In the genomic region with DNA sequence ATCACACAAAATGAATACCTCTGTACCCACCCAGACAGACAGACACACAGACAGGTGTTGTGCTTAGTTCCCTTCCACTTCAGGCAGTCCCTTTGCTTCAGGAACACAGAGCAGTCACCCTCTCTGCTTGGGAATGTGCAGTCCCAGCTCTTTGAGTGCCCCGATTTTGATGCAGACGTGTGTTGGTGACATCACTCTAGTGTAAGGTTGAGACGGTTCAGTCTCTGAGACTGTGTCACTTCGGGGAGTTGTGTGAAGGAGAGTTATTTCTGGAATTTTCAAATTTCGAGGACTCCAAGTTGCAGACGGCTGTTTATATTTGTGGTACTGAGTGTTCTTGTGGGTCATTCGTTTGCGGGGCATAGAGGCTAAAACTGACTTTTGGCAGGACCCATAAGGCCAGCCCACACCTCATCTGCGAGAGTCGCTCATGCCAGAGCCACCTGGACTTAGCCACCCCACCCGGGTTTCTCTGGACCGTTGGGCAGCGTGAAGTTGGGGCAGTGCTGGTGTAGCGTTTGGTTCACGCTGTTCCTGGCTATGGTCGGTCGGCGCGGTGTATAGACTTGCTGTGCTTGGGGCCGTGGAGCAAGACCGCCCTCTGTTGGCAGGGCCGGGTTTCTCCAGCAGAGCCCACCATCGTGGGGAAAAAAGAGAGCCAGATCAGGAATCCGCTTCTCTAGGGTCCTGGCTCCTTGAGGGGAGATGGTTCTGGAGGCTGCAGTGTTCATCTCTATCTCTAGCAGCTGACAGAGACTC, we compare ENCODE assay signal across 8 mouse cellular contexts. TPM values are rescaled to one million over a fixed set of nuclear protein-coding genes. Genes with fewer than 3 reads are reported as not detected.
DNase-seq lines count a peak whose midpoint lies in the region; ATAC-seq and TF ChIP-seq lines count a peak whose summit lies in the region.

No protein-coding gene starts in this region.

- peaks cover 11% of the 10 kb centered on the region for H3K4me1 ChIP-seq in G1E (ENCODE audit: insufficient read depth, low read depth, low read length)
- H3K4me1 ChIP-seq in forebrain, postnatal 0 days (ENCODE audit: insufficient read depth) = no peaks in the 10 kb centered on the region
- peaks cover 7% of the 10 kb centered on the region; the same call in 1 of the 2 replicates for H3K4me1 ChIP-seq in lung, embryonic 16.5 days (replicated peaks; ENCODE audit: control insufficient read depth, insufficient read depth, low read length)

- peak; percentile 87 for TF ChIP-seq CTCF in G1E (IDR thresholded peaks at IDR 0.05; ENCODE audit: low read depth, low read length)
- TF ChIP-seq CTCF in forebrain, postnatal 0 days (IDR thresholded peaks at IDR 0.05; ENCODE audit: low read depth) = peak; percentile 83
- peak; percentile 97 for TF ChIP-seq CTCF in layer of hippocampus, adult 2 months (conservative IDR thresholded peaks at IDR 0.05)

- no peaks in the 10 kb centered on the region for H3K9me3 ChIP-seq in G1E (replicated peaks)
- H3K9me3 ChIP-seq in forebrain, postnatal 0 days (ENCODE audit: low read length) = no peaks in the 10 kb centered on the region
- H3K9me3 ChIP-seq in lung, embryonic 16.5 days (ENCODE audit: control insufficient read depth, low read length) = no peaks in the 10 kb centered on the region

- no peaks in the 10 kb centered on the region for H3K36me3 ChIP-seq in G1E (replicated peaks)
- H3K36me3 ChIP-seq in forebrain, postnatal 0 days (ENCODE audit: insufficient read depth) = no peaks in the 10 kb centered on the region
- no peaks in the 10 kb centered on the region for H3K36me3 ChIP-seq in lung, embryonic 16.5 days (ENCODE audit: control insufficient read depth, insufficient read depth, low read length)

- no peak overlapping the region for H3K9ac ChIP-seq in forebrain, postnatal 0 days
- H3K9ac ChIP-seq in lung, embryonic 16.5 days (ENCODE audit: low read length) = peak overlapping the region; percentile 57

- peaks cover 24% of the 10 kb centered on the region for H3K27me3 ChIP-seq in G1E (ENCODE audit: insufficient read depth, low read length)
- H3K27me3 ChIP-seq in forebrain, postnatal 0 days (ENCODE audit: insufficient read depth, low read length) = no peaks in the 10 kb centered on the region
- H3K27me3 ChIP-seq in lung, embryonic 16.5 days (ENCODE audit: control insufficient read depth, insufficient read depth, low read depth, low read length) = peaks cover 4% of the 10 kb centered on the region

- 18% methylated on average over 24 of the region's 24 CpGs for WGBS in forebrain, postnatal 0 days
- WGBS in lung, embryonic 16.5 days = 13% methylated on average over 24 of the region's 24 CpGs

- no peak overlapping the region for H3K27ac ChIP-seq in forebrain, postnatal 0 days (ENCODE audit: low read depth, low read length)
- no peak overlapping the region for H3K27ac ChIP-seq in layer of hippocampus, adult 2 months
- H3K27ac ChIP-seq in lung, embryonic 16.5 days (ENCODE audit: low read length) = no peak overlapping the region

- no peak overlapping the region for H3K4me2 ChIP-seq in forebrain, postnatal 0 days (ENCODE audit: low read depth)
- peak overlapping the region; percentile 52 for H3K4me2 ChIP-seq in lung, embryonic 16.5 days (ENCODE audit: low read depth, low read length)

- DNase-seq in G1E (ENCODE audit: low spot score) = peak; percentile 63
- peak; percentile 41 to 63 for DNase-seq in cerebellum, adult 18-20 months
- peak; percentile 60 for DNase-seq in forebrain, postnatal 0 days
- DNase-seq in heart, postnatal 4 days = peak; percentile 87
- DNase-seq in layer of hippocampus, adult 2 months (ENCODE audit: low spot score in 2 of 2) = peak; percentile 44 to 75
- peak; percentile 68 for DNase-seq in ovary, postnatal 14 days (ENCODE audit: low spot score)
- peak; percentile 60 to 84 for DNase-seq in thymus, postnatal 10 days (ENCODE audit: low spot score in 2 of 2)

- peak; percentile 49 for ATAC-seq in G1E (ENCODE audit: extremely low read depth, insufficient number of reproducible peaks, low FRiP score, poor library complexity, severe bottlenecking)
- peak; percentile 78 for ATAC-seq in forebrain, postnatal 0 days
- ATAC-seq in lung, embryonic 16.5 days (ENCODE audit: low read depth) = peak; percentile 93

- H3K4me3 ChIP-seq in G1E (ENCODE audit: low read depth, low read length) = peak overlapping the region; percentile 52; the same call in 1 of the 2 replicates
- H3K4me3 ChIP-seq in forebrain, postnatal 0 days (ENCODE audit: low read depth, low read length) = no peak overlapping the region
- peak overlapping the region; percentile 16; the same call in 1 of the 2 replicates for H3K4me3 ChIP-seq in layer of hippocampus, adult 2 months
- peak overlapping the region; percentile 13; the same call in 1 of the 2 replicates for H3K4me3 ChIP-seq in lung, embryonic 16.5 days (ENCODE audit: low read length)

RNA-seq across cellular contexts. Expression of gene Pmvk, which starts 30.6 kb away (rescaled TPM):
- total RNA-seq in G1E (2014; fragmentation: Nextera tagmentation) = 12.1 and 17.8 TPM in 2 replicates
- 46.6 and 48.1 TPM in 2 replicates for total RNA-seq in G1E (2017)
- 14.9 and 26.1 TPM in 2 replicates for polyA plus RNA-seq in G1E (2012)
- total RNA-seq in forebrain, postnatal 0 days (2014; rRNA removed) = 80.1 and 108 TPM in 2 replicates
- 84.3 and 96.8 TPM in 2 replicates for polyA plus RNA-seq in forebrain, postnatal 0 days (2015; fragmentation: Nextera tagmentation; extraction: Ambion mirVana)
- 10 to 100 TPM; 11.3 to 13.3 TPM for total RNA-seq in heart, postnatal 4 days (2021)
- 10 to 100 TPM; 30.1 to 30.3 TPM for total RNA-seq in layer of hippocampus, adult 2 months (2021)
- polyA plus RNA-seq in lung, embryonic 16.5 days (2015; fragmentation: Nextera tagmentation; extraction: Ambion mirVana) = 44.4 and 50.0 TPM in 2 replicates

RNA-seq across cellular contexts. Expression of gene Kcnn3, which starts 35.0 kb away (rescaled TPM):
- not detected in 2 replicates for total RNA-seq in G1E (2014; fragmentation: Nextera tagmentation)
- total RNA-seq in G1E (2017) = under 0.01 and 0.16 TPM in 2 replicates
- polyA plus RNA-seq in G1E (2012) = not detected in 2 replicates
- total RNA-seq in forebrain, postnatal 0 days (2014; rRNA removed) = 11.5 and 13.6 TPM in 2 replicates
- polyA plus RNA-seq in forebrain, postnatal 0 days (2015; fragmentation: Nextera tagmentation; extraction: Ambion mirVana) = 3.0 and 5.1 TPM in 2 replicates
- 1 to 10 TPM; 4.3 to 4.8 TPM for total RNA-seq in heart, postnatal 4 days (2021)
- 10 to 100 TPM; 25.6 to 29.1 TPM for total RNA-seq in layer of hippocampus, adult 2 months (2021)
- 0.68 and 1.1 TPM in 2 replicates for polyA plus RNA-seq in lung, embryonic 16.5 days (2015; fragmentation: Nextera tagmentation; extraction: Ambion mirVana)

RNA-seq across cellular contexts. Expression of gene Pbxip1, which starts 48.4 kb away (rescaled TPM):
- total RNA-seq in G1E (2014; fragmentation: Nextera tagmentation) = 9.0 and 12.1 TPM in 2 replicates
- 15.0 and 16.4 TPM in 2 replicates for total RNA-seq in G1E (2017)
- 8.3 and 9.0 TPM in 2 replicates for polyA plus RNA-seq in G1E (2012)
- 16.9 and 21.6 TPM in 2 replicates for total RNA-seq in forebrain, postnatal 0 days (2014; rRNA removed)
- polyA plus RNA-seq in forebrain, postnatal 0 days (2015; fragmentation: Nextera tagmentation; extraction: Ambion mirVana) = 16.9 and 27.8 TPM in 2 replicates
- total RNA-seq in heart, postnatal 4 days (2021) = 10 to 100 TPM; 66.0 to 73.8 TPM
- total RNA-seq in layer of hippocampus, adult 2 months (2021) = 10 to 100 TPM; 38.9 to 41.8 TPM
- 35.8 and 38.3 TPM in 2 replicates for polyA plus RNA-seq in lung, embryonic 16.5 days (2015; fragmentation: Nextera tagmentation; extraction: Ambion mirVana)

RNA-seq across cellular contexts. Expression of gene Pygo2, which starts 54.9 kb away (rescaled TPM):
- 30.9 and 62.1 TPM in 2 replicates for total RNA-seq in G1E (2014; fragmentation: Nextera tagmentation)
- 20.9 and 22.2 TPM in 2 replicates for total RNA-seq in G1E (2017)
- 201 and 246 TPM in 2 replicates for polyA plus RNA-seq in G1E (2012)
- total RNA-seq in forebrain, postnatal 0 days (2014; rRNA removed) = 62.5 and 72.1 TPM in 2 replicates
- polyA plus RNA-seq in forebrain, postnatal 0 days (2015; fragmentation: Nextera tagmentation; extraction: Ambion mirVana) = 42.5 and 43.5 TPM in 2 replicates
- total RNA-seq in heart, postnatal 4 days (2021) = 10 to 100 TPM; 20.3 to 22.1 TPM
- 10 to 100 TPM; 55.5 to 61.9 TPM for total RNA-seq in layer of hippocampus, adult 2 months (2021)
- polyA plus RNA-seq in lung, embryonic 16.5 days (2015; fragmentation: Nextera tagmentation; extraction: Ambion mirVana) = 31.5 and 33.3 TPM in 2 replicates

Comparison
In these comparisons a context has a peak if more than half of its experiments do, and no peak if none do; other contexts are left out.
1. RNA of gene Kcnn3, which starts 35.0 kb away (total RNA-seq): 25.6 to 29.1 TPM in layer of hippocampus, adult 2 months, 11.5 to 13.6 TPM in forebrain, postnatal 0 days and 4.3 to 4.8 TPM in heart, postnatal 4 days; under 0.01 to 0.16 TPM in G1E; every median in the first group is over 4 times any median in the second.
2. Peak in every context shown above with its lines, with median percentiles within 50 percentile points of each other: ATAC-seq, DNase-seq and CTCF ChIP-seq.